Mouse (Mus musculus): ENCODE measurements around the gene Nutm1.

The Nutm1 gene

DNA sequence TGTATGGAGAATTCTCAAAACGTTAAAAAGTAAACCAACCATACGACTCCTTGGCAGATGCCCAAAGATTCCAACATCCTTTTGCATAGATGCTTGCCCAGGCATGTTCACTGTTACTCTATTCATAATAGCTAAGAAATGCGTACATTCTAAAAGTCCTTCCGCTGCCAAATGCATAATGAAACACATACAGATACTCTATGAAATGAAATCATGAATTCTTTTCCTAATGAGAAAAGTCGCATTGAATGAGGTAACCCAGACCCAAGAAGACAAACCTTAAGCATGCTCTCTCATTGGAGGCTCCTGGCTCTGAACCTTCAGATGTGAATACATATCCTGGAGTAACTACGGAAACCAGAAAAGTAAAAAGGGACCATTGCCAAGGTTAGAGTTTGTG, 56.0 kb downstream of the Nutm1 start:
- in situ Hi-C loops (cut with MboI, MseI) = no loop called here

Measured in T-helper 2 cell (primary cell).